Mouse (Mus musculus) intestine, embryonic 16.5 days (tissue): ENCODE results near the gene Duxbl3. TPM values are rescaled to one million over a fixed set of nuclear protein-coding genes. Genes with fewer than 3 reads are reported as not detected.
A peak's percentile ranks its signal among the peaks of the same experiment; 100 is the strongest.
"Not testable (repeated sequence)": the region's sequence is repeated elsewhere in the genome, so short reads cannot be mapped to it uniquely, and the experiment has no call there.

Experiments used
- ATAC-seq: fragments of 200-750 bp; cut with Nextera tagmentation; 2 replicates; pipeline ENCODE4 v1.8.0; 2017; ENCODE audit warnings: moderate TSS enrichment, moderate library complexity
- H3K27ac ChIP-seq: fragments of 300-500 bp; sonication (generic); 2 replicates; pipeline ENCODE4 v1.5.1; 2014; ENCODE audit warnings: mild to moderate bottlenecking, low read length
- H3K27me3 ChIP-seq: fragments of 300-500 bp; sonication (generic); replicated peaks from 2 replicates; pipeline ENCODE4 v1.6.1; 2014; ENCODE audit warnings: low read length, control low read depth, mixed read lengths; ENCODE audit not compliant: control insufficient read depth, insufficient read depth
- H3K36me3 ChIP-seq: fragments of 300-500 bp; sonication (generic); 2 replicates; pipeline ENCODE4 v1.6.1; 2014; ENCODE audit warnings: low read length, control low read depth; ENCODE audit not compliant: control insufficient read depth, insufficient read depth
- H3K4me1 ChIP-seq: fragments of 300-500 bp; sonication (generic); 2 replicates; pipeline ENCODE4 v1.6.1; 2014; ENCODE audit warnings: low read length, control low read depth, mixed read lengths; ENCODE audit not compliant: control insufficient read depth, insufficient read depth
- H3K4me2 ChIP-seq: fragments of 300-500 bp; sonication (generic); 2 replicates; pipeline ENCODE4 v1.6.1; 2014; ENCODE audit warnings: low read depth, low read length, control low read depth
- H3K4me3 ChIP-seq: fragments of 300-500 bp; sonication (generic); 2 replicates; pipeline ENCODE4 v1.5.1; 2014; ENCODE audit warnings: mild to moderate bottlenecking, low read length
- H3K9ac ChIP-seq: fragments of 300-500 bp; sonication (generic); 2 replicates; pipeline ENCODE4 v1.6.1; 2014; ENCODE audit warnings: low read depth, low read length
- H3K9me3 ChIP-seq: fragments of 300-500 bp; sonication (generic); 2 replicates; pipeline ENCODE4 v1.6.1; 2016; ENCODE audit warnings: low read length, control low read depth; ENCODE audit not compliant: control insufficient read depth
- WGBS: fragments of 180-500 bp; shearing (Covaris S2); extraction: QIAGEN DNeasy Blood & Tissue Kit; methylation state at CpG from one replicate; pipeline ENCODE4 v1.1.7; 2014; 5-methylcytosine and 5-hydroxymethylcytosine counted together
- polyA plus RNA-seq: library from polyadenylated mRNA; unstranded; fragments of >200 nt; fragmentation: Nextera tagmentation; extraction: Ambion mirVana; gene quantifications from 2 replicates; pipeline ENCODE4 v1.2.1, GENCODE M21; 2015

Duxbl3 gene
- 0.27 and 0.71 TPM in 2 replicates for polyA plus RNA-seq

DNA sequence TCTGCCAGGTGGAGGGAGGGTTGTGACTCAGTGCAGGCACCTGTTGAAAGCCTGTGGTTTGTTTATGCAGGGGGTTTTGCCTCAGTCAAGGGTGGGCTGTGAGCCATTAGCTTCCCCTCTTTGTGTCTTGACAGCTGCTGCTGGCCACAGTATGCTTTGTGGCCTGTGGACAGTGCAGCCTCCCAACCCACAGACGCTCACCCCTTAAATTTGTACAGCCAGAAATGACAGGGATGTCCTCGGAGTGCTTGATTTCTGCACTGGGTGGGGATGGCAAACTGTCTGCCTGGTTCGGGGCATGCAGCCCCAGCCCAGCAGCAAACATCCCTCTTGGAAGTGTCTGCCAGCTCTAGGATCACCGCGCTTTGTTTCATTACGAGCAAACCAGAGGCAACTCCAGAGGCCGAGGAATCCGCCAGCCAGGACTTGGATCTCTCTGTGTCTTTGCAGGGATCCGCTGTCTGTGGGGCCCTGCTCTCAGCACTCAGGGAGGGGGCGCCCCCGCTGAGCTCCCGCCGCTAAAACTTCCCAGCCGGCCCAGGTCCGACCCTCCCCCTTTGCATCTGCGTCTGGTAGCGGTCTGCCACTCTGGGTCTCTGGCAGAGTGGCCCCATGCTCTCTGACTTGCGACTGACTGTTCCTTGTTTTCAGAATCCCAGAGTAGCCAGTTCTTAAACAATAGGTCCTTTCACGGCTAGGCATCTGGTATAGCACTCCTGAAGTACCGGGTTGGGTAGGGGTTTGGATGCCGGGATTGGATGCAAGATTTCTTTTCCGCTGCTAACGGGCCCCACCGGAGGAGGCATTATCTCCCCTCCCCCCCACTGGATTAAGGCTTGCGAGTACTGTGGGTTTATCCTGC lies at the start of gene Duxbl3:
Duxbl3 (plus strand) TSS at position 207 of the 862 bp plus-strand sequence.
- H3K27ac ChIP-seq, H3K4me1 ChIP-seq, H3K4me2 ChIP-seq, H3K36me3 ChIP-seq, H3K4me3 ChIP-seq, H3K9me3 ChIP-seq, H3K9ac ChIP-seq, H3K27me3 ChIP-seq: not testable (repeated sequence)
- no CpG with 5 or more reads among the region's 25 CpGs for WGBS
- peak; percentile 71 for ATAC-seq

- not testable (repeated sequence) for H3K27me3 ChIP-seq, H3K9me3 ChIP-seq, H3K4me2 ChIP-seq, H3K9ac ChIP-seq, H3K36me3 ChIP-seq, H3K4me3 ChIP-seq, H3K27ac ChIP-seq, H3K4me1 ChIP-seq
- ATAC-seq, result peak; percentile 97
- no CpG with 5 or more reads among the region's 5 CpGs for WGBS
Observed at GRCm38 (mm10) chr14:26216233-26217000, 41.3 kb upstream of the Duxbl3 start.

DNA sequence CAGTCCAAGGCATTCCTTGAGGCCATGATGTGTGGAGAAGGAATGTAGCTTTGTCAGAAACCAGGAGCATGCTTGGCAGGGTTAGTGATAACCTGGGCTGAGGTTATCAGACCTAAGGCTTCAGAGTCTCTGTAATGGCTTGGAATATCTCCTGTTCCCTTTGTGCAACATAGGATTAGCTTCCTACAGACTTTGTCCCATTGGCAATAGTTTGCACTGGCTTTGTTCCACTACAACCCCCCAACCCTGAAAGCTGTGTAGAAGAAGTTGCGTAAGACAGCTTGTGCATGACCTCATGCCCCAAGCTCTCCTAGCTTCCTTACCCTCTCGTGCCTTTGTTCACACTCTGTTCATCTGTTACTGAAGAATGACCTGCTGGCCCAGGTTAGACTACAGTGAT lies 20.6 kb upstream of the Duxbl3 start:
- peak; percentile 48; the same call in 1 of the 2 replicates for ATAC-seq
- not testable (repeated sequence) for H3K9me3 ChIP-seq, H3K4me1 ChIP-seq, H3K27ac ChIP-seq, H3K36me3 ChIP-seq, H3K4me2 ChIP-seq, H3K27me3 ChIP-seq, H3K4me3 ChIP-seq, H3K9ac ChIP-seq
- no CpG with 5 or more reads among the region's 2 CpGs for WGBS

DNA sequence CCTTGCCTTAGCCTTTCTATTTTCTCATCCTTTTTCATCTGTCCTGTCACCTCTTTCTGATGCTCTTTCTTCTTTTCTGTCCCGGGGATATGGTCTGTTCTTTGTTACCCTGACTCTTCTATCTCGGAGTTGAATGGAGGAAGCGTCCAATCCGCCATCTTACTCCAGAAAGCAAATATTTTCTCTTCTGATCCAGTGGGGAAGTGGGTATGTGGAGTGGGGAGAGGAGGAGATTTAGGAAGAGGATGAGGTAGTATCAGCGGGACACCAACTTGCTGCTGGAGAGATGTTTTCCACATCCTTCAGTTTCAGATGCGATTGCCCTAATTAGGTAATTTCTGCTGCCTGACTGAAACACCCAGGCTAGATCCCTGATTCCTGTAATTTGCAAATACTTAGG lies 967 bp downstream of the Duxbl3 start:
- ATAC-seq, H3K9ac ChIP-seq, H3K27me3 ChIP-seq, H3K4me1 ChIP-seq, H3K4me2 ChIP-seq, H3K27ac ChIP-seq, H3K4me3 ChIP-seq, H3K9me3 ChIP-seq, H3K36me3 ChIP-seq: not testable (repeated sequence)
- WGBS, result no CpG with 5 or more reads among the region's 6 CpGs

DNA sequence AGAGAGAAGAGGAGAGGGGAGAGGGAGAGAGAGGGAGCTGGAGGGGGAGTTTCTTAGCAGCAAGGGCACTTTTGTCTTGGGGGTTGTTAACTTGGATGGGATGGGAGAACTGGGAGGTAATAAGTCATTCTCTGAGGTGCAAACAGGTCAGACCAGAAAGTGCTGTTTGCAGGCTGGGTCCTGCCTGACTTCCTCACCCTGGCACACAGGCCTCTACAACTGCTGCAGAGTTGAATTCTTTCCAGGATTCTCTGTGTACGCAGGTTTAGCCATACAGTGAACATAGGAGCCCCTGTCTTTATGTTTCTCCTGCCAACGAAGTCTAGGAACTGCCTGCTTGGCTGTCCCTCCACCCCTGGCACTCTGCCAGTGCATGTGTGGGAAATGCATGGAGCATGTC lies 29.0 kb downstream of the Duxbl3 start:
- not testable (repeated sequence) for H3K9me3 ChIP-seq, H3K4me3 ChIP-seq, H3K36me3 ChIP-seq, H3K27me3 ChIP-seq, H3K4me2 ChIP-seq, H3K27ac ChIP-seq, H3K9ac ChIP-seq, ATAC-seq, H3K4me1 ChIP-seq
- WGBS, result no CpG with 5 or more reads among the region's 2 CpGs

DNA sequence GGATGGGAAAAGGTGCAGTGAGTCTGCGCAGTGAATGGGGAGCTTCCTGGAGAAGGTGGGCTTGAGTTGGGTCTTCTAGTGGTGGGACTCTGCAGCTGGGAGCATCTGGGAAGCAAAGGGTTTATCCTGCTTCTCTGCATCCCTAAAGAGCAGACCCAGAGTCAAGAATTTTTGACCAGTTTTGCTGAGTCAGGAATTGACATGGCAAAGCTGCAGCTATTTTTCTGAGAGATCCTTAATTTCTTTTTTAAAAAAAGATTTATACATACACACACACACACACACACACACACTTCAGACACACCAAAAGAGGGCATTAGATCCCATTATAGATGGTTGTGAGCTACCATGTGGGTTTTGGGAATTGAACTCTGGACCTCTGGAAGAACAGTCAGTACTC lies 36.1 kb downstream of the Duxbl3 start:
- Histone ChIP-seq H3K36me3 (no peaks in the 10 kb centered on the region), H3K27ac (no peak overlapping the region)

DNA sequence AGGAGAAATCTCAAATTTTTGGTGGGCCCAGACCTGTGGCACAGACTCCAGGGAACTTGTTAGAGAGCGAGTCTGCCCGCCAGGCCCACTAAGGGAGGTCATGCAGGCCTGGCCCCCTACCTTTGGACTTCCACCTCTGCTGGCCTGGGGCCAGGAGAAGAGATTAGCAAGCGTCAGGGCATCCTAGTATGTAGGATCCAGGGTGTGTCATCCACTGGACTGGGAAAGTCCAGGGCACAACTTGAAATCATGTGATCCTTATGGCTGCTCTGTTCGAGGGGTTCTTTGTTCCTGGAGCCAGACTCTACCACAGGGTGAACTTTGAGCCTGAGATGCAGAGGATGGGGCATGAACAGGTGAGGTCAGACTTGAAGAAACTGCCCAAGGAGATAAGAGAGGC lies 39.3 kb downstream of the Duxbl3 start:
- Histone ChIP-seq H3K9me3 (no peaks in the 10 kb centered on the region), H3K27me3 (no peaks in the 10 kb centered on the region), H3K4me1 (peaks cover 3% of the 10 kb centered on the region; the same call in 1 of the 2 replicates), H3K4me3 (no peak overlapping the region), H3K9ac (no peak overlapping the region), H3K4me2 (no peak overlapping the region), H3K36me3 (no peaks in the 10 kb centered on the region), H3K27ac (peak overlapping the region; percentile 35; the same call in 1 of the 2 replicates)
- ATAC-seq, result peak; percentile 98
- 55% methylated on average over 4 of the region's 4 CpGs for WGBS

More for the DNA sequence above, 36.1 kb downstream of the Duxbl3 start:
- Histone ChIP-seq H3K4me3 (no peak overlapping the region), H3K4me2 (no peak overlapping the region), H3K9me3 (no peaks in the 10 kb centered on the region), H3K27me3 (no peaks in the 10 kb centered on the region), H3K4me1 (peaks cover 3% of the 10 kb centered on the region; the same call in 1 of the 2 replicates), H3K9ac (no peak overlapping the region)
- ATAC-seq, result no peak
- WGBS, result 100% methylated on average over 1 of the region's 1 CpGs

GRCm38 (mm10) chr14:26297484-26297883 lies 39.7 kb downstream of the Duxbl3 start:
- H3K4me2 ChIP-seq, result no peak overlapping the region
- H3K9me3 ChIP-seq, result no peaks in the 10 kb centered on the region
- H3K36me3 ChIP-seq, result no peaks in the 10 kb centered on the region
- H3K9ac ChIP-seq, result no peak overlapping the region
- H3K4me1 ChIP-seq, result peaks cover 3% of the 10 kb centered on the region; the same call in 1 of the 2 replicates
- 63% methylated on average over 5 of the region's 5 CpGs for WGBS
- no peak overlapping the region for H3K4me3 ChIP-seq
- peak overlapping the region; percentile 70 for H3K27ac ChIP-seq
- H3K27me3 ChIP-seq, result no peaks in the 10 kb centered on the region
- no peak for ATAC-seq

GRCm38 (mm10) chr14:26303111-26303510 lies 45.3 kb downstream of the Duxbl3 start:
- Histone ChIP-seq H3K4me1 (no peaks in the 10 kb centered on the region), H3K9ac (no peak overlapping the region), H3K36me3 (no peaks in the 10 kb centered on the region), H3K4me3 (no peak overlapping the region), H3K27ac (no peak overlapping the region), H3K4me2 (no peak overlapping the region), H3K9me3 (no peaks in the 10 kb centered on the region), H3K27me3 (no peaks in the 10 kb centered on the region)
- 37% methylated on average over 2 of the region's 2 CpGs for WGBS
- peak; percentile 45 for ATAC-seq
